Mouse (Mus musculus) 3T3-L1 (cell line): Measurements from ENCODE around the gene Dnlz.
"Not testable (repeated sequence)": the region's sequence is repeated elsewhere in the genome, so short reads cannot be mapped to it uniquely, and the experiment has no call there.

Experiments used
- DNase-seq: peaks from one replicate; pipeline ENCODE4 v3.0.0-alpha.2; 2015; ENCODE audit warnings: low read depth, low spot score

The Dnlz gene

GRCm38 (mm10) chr2:26351358-26352290 is at the start of gene Dnlz:
Gene Dnlz, minus strand, starts transcription at chr2:26352110.
- peak; percentile 93 for DNase-seq

DNA sequence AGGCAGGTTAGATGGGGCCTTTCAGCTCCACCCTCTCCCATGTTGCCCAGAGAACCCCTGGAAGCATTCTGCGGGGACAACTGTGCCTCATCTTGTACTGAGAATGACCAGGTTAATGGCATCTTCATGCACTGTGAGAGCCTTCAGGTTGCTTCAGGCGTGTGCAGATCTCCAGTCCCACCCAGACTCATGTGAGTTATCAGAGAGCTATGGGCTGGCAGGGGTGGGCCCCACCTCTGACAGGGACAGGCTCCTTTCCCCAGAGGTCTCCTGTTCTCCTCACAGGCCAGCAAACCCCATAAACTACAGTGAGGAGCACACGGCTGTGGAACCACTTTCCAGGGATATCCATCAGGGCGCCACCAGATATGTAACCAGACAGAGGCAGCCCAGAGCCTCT is 49.1 kb upstream of the Dnlz start:
- DNase-seq = no peak

- no peak for DNase-seq
Measured at GRCm38 (mm10) chr2:26400296-26400695, 48.4 kb upstream of the Dnlz start.

GRCm38 (mm10) chr2:26399647-26400046 is 47.7 kb upstream of the Dnlz start:
- no peak for DNase-seq

- no peak for DNase-seq
Measured at GRCm38 (mm10) chr2:26398978-26399377, 47.1 kb upstream of the Dnlz start.

GRCm38 (mm10) chr2:26391617-26392016 is 39.7 kb upstream of the Dnlz start:
- DNase-seq = no peak

- no peak for DNase-seq
Measured at GRCm38 (mm10) chr2:26390954-26391353, 39.0 kb upstream of the Dnlz start.

DNA sequence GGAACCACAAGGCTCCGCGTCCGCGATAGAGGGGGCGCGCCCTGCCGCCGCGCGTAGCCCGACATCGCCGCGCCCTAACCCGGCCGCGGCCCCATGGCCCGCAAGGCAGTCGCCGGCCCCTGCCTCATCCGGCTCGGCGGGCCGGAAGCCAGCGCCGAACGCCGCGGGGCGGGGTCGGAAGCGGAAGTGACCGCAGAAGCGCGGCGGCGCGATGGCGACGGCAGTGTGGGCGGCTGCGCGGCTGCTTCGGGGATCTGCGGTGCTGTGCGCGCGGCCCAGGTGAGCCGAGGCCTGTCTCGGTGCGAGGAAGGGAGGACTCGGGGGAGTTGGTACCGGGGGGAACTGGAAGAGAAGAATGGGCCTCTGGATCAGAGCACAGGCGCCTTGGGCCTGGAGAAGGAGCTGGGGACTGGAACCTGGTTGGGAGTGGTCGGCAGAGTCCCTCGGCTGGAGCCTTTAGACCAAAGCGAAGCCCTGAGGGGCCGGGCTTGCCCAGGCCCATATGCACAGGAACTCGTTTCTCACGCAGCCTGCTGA is 37.3 kb upstream of the Dnlz start, which contains the start of the genes Entr1 and Pmpca:
Entr1 (minus strand) TSS at position 163 of the 537 bp plus-strand sequence.
Pmpca (plus strand) TSS at position 186 of the 537 bp plus-strand sequence.
- peak; percentile 68 for DNase-seq

DNA sequence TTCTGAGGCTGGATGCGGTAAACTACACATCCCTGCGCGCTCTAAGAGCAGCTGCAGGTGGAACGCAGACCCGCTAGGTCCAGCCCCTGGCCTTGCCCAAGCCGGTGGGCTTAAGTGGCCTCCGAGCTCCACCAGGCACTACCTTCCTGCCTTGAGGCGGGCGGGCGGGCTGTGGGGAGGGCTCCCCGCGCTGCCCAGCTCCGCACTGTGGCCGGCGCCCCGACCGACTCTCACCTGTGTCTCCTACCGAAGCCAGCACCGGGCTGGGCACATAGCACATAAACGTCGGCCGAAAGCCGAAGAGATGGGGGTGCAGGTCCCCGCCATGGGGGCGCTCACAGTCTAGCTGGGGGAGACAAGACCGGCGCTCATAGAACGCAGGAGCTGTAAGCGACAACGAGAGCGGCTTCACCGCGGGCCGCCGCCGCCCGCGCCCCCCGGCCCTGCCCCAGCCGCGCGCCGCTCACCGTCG is 36.8 kb upstream of the Dnlz start:
- DNase-seq = no peak

GRCm38 (mm10) chr2:26387713-26388112 is 35.8 kb upstream of the Dnlz start:
- no peak for DNase-seq

DNA sequence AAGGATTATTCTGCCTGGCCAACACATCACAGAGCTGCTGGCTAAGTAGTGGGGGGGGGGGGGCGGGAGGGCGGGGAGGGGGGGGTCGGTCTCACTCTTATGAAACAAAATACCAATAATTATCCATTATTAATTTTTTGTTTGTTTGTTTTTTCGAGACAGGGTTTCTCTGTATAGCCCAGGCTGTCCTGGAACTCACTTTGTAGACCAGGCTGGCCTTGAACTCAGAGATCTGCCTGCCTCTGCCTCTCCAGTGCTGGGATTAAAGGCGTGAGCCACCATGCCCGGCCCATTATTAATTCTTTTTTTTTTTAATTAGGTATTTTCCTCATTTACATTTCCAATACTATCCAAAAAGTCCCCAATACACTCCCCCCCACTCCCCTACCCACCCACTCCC is 29.0 kb upstream of the Dnlz start:
- DNase-seq = not testable (repeated sequence)

- DNase-seq = peak; percentile 88
Measured at GRCm38 (mm10) chr2:26380131-26380771, 28.3 kb upstream of the Dnlz start, which contains the start of gene Snapc4. Gene Snapc4, minus strand, starts transcription at chr2:26380653.

GRCm38 (mm10) chr2:26372396-26372795 is 20.5 kb upstream of the Dnlz start:
- DNase-seq = peak; percentile 75

GRCm38 (mm10) chr2:26368572-26368971 is 16.7 kb upstream of the Dnlz start:
- no peak for DNase-seq

DNA sequence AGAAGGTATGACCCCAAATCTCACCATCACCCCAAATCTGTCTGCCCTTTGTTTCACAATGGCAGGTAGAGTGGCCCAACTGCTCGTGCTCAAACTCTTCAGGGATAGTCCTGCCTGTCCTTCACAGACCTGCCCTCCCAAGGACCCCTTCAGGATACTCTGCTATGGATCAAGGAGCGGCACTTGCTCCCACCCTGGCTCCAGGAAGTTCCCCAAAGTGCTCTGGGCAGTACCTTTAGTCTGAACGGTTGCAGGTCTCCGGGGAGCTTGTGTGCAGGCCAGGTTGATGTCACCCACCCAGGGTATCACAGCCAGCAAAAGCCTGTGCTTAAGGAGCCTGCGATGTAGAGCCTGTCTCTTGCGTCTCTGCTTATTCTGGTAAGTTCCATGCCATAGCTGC is 16.0 kb upstream of the Dnlz start:
- DNase-seq = no peak

GRCm38 (mm10) chr2:26364738-26365465 is 13.0 kb upstream of the Dnlz start:
- DNase-seq = peak; percentile 63

GRCm38 (mm10) chr2:26363481-26363880 is 11.6 kb upstream of the Dnlz start:
- no peak for DNase-seq

- DNase-seq = no peak
Measured at GRCm38 (mm10) chr2:26362991-26363390, 11.1 kb upstream of the Dnlz start.

DNA sequence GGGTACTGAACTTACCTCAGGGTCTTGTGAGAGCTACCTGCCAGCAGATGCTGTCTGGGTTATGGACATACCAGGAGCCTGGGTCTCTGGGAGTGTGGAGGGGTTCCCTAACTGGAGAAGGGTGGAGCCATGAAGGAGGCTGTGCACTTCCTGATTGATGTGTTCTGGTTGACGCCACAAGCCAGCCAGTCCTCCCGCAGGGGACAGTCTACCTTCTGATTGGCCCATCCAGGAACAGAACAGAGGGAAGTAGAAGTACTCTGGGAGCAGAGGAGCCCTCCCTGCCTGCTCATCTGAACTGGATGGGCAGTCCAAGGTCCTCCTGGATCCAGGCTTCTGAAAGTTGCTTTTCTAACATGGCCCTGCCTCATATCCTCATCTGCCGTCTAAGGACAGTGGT is 8.9 kb upstream of the Dnlz start, which contains the start of gene Card9:
Card9 (minus strand) TSS at position 147 of the 400 bp plus-strand sequence.
- no peak for DNase-seq

- DNase-seq = no peak
Measured at GRCm38 (mm10) chr2:26359983-26360382, 8.1 kb upstream of the Dnlz start.

DNA sequence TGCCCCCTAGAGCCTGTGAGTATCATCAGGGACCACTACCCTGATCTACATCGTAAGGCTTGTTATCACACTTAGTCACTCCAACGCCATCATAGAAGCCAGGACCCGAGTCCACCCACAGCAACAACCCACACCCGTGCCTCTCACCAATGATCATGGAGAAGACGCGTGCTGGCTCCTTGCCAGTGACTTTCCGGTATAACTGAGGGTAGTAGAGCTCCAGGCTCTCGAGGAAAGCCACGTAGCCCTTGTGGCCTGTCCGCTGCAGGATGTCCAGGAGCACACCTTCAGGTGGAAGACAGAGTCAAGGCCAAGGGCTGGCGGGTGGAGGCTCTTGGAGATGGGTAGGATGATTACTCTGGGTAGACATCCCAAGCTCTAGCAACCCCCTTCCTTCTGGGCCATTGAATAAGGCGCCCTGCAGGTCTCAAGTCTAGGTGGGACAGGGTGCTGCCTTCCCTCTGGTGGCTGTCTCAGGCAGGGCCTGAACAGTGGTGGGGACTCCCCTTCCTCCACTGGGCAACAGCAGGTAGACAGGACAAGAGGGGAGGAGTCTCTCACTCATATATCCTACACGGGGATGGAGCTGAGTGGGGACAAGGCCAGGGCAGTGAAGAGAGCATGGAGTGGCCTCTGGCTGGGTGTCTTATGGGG is 6.9 kb upstream of the Dnlz start:
- no peak for DNase-seq
